26 mouse cellular contexts compared by ENCODE assay signal in genomic region chr12:100928286-100928685, GRCm38 (mm10). TPM values are rescaled to one million over a fixed set of nuclear protein-coding genes. Genes with fewer than 3 reads are reported as not detected.
DNase-seq lines count a peak whose midpoint lies in the region; ATAC-seq lines count a peak whose summit lies in the region.
"Had no signal": no experiment of that assay in that cellular context is flagged by ENCODE, and none has a peak within 500 bp of the region (broad histone marks: within the 10 kb centered on the region; RNA-seq: fewer than 3 reads in every experiment).

No protein-coding gene starts in this region.

- H3K36me3 ChIP-seq in midbrain, embryonic 14.5 days (ENCODE audit: control insufficient read depth, insufficient read depth, low read length): peaks cover 69% of the 10 kb centered on the region

- WGBS in midbrain, embryonic 14.5 days: 94% methylated on average over 9 of the region's 9 CpGs

- H3K27me3 ChIP-seq in midbrain, embryonic 14.5 days (ENCODE audit: control insufficient read depth, insufficient read depth, low read length): no peaks in the 10 kb centered on the region
- H3K27me3 ChIP-seq: forebrain, embryonic 13.5 days; hindbrain, embryonic 13.5 days; Patski had no signal

- no peak overlapping the region for H3K4me3 ChIP-seq in midbrain, embryonic 14.5 days (replicated peaks; ENCODE audit: low read depth, low read length)
- H3K4me3 ChIP-seq: forebrain, embryonic 10.5 days; forebrain, embryonic 13.5 days; gastrocnemius, adult 2 months; hindbrain, embryonic 10.5 days; hindbrain, embryonic 13.5 days had no signal

- no peaks in the 10 kb centered on the region for H3K4me1 ChIP-seq in midbrain, embryonic 14.5 days (ENCODE audit: control insufficient read depth, insufficient read depth, low read length)
- H3K4me1 ChIP-seq: forebrain, embryonic 10.5 days; forebrain, embryonic 13.5 days; hindbrain, embryonic 10.5 days had no signal

- no peak overlapping the region for H3K9ac ChIP-seq in midbrain, embryonic 14.5 days (replicated peaks; ENCODE audit: low read length)
- H3K9ac ChIP-seq: forebrain, embryonic 13.5 days; hindbrain, embryonic 13.5 days had no signal

- H3K27ac ChIP-seq in midbrain, embryonic 14.5 days (replicated peaks; ENCODE audit: low read depth, low read length): no peak overlapping the region
- H3K27ac ChIP-seq: forebrain, embryonic 10.5 days; forebrain, embryonic 13.5 days; gastrocnemius, adult 2 months; hindbrain, embryonic 10.5 days; hindbrain, embryonic 13.5 days; hindbrain, postnatal 0 days had no signal

- ATAC-seq in neutrophil, adult 5-6 weeks (ENCODE audit: extremely low read depth, insufficient number of reproducible peaks, low FRiP score, poor library complexity, severe bottlenecking): 0 out of 2 replicates have a peak, but pooled peaks have one; percentile 2
- ATAC-seq in midbrain, embryonic 14.5 days (ENCODE audit: low FRiP score, low TSS enrichment): no peak
- ATAC-seq: CD4-positive, CD25-positive, alpha-beta regulatory T cell, adult 4 months; forebrain, embryonic 13.5 days; forebrain, embryonic 16.5 days; hindbrain, postnatal 0 days; intestine, postnatal 0 days; Patski had no signal

- H3K4me2 ChIP-seq in midbrain, embryonic 14.5 days (ENCODE audit: low read length): no peak overlapping the region
- H3K4me2 ChIP-seq: forebrain, embryonic 13.5 days; heart, embryonic 11.5 days; hindbrain, embryonic 13.5 days had no signal

- intact Hi-C loops in heart, postnatal 25 days (cut with DNase I): loop anchor here (5.0 kb wide), 1 partner anchor 351 kb away; no protein-coding TSS in a partner anchor

- peak; percentile 36 to 42 for DNase-seq in spleen, postnatal 36 days (ENCODE audit: low spot score in 2 of 2)
- no peak for DNase-seq in spleen, postnatal 4 days (ENCODE audit: low spot score in 2 of 2)
- peak; percentile 33 for DNase-seq in CD4-positive helper T cell, adult 2 months (ENCODE audit: low read depth, low spot score)
- no peak for DNase-seq in ovary, adult 18-20 months (ENCODE audit: low spot score)
- no peak for DNase-seq in heart, postnatal 25 days (ENCODE audit: low spot score)
- DNase-seq in midbrain, embryonic 14.5 days: no peak
- DNase-seq: adrenal gland, postnatal 25 days; cerebellum, adult 11-12 months; cerebellum, adult 8-10 months; cerebellum, postnatal 10 days; cerebellum, postnatal 36 days; gastrocnemius, adult 2 months; gastrocnemius, postnatal 14 days; heart, adult 11 months; heart, postnatal 36 days had no signal

- H3K9me3 ChIP-seq in midbrain, embryonic 14.5 days (ENCODE audit: control insufficient read depth, low read length): no peaks in the 10 kb centered on the region
- H3K9me3 ChIP-seq: forebrain, embryonic 10.5 days; forebrain, embryonic 13.5 days; hindbrain, embryonic 10.5 days; hindbrain, embryonic 13.5 days had no signal

RNA-seq across cellular contexts. Expression of gene Gpr68, which starts 20.3 kb away (rescaled TPM):
- total RNA-seq in neutrophil, adult 5-6 weeks (2017): 5.1 and 6.4 TPM in 2 replicates
- under 1 TPM; 0.23 to 0.92 TPM for total RNA-seq in heart, postnatal 25 days (2021)
- 2.1 and 2.8 TPM in 2 replicates for polyA plus RNA-seq in midbrain, embryonic 14.5 days (2014; fragmentation: Nextera tagmentation; extraction: Ambion mirVana)

Comparison
In these comparisons a context has a peak if more than half of its experiments do, and no peak if none do; other contexts are left out.
1. DNase-seq: peak in spleen, postnatal 36 days (2 of 2) and CD4-positive helper T cell, adult 2 months (single experiment); none in spleen, postnatal 4 days (0 of 2), ovary, adult 18-20 months (single experiment), heart, postnatal 25 days (single experiment) and midbrain, embryonic 14.5 days (single experiment).